Mouse (Mus musculus): ENCODE results near the gene Smad1.

DNA sequence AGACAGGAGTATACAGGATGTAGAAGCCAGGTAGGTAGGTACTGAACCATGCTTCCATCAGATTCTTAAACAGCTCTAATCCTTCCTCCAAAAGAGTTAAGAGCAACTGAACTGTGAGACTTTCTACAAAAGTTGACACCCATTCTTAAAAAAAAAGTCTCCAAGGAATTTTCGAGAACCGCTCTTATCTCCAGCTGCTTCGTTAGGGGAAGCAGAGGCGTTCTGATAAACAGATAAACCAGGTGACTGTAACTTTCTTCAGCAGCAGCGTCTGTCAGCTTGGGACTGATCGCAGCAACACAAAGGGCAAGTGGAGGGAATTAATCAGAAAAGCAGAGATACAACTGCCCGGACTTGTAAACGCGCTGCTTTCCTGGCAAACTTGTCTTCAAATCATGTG lies 5.3 kb downstream of the Smad1 start:
- TF ChIP-seq CTCF (conservative IDR thresholded peaks at IDR 0.05; ENCODE audit: low read length), result no peak
- TF ChIP-seq NANOG (IDR thresholded peaks at IDR 0.05; ENCODE audit: borderline replicate concordance, low read length), result no peak

Measured in E14TG2a.4 (cell line).